Mouse (Mus musculus): ENCODE data around the gene Wipf1. TPM values are rescaled to one million over a fixed set of nuclear protein-coding genes. Genes with fewer than 3 reads are reported as not detected.

Gene Wipf1
- polyA plus RNA-seq, 1 experiment from 2014 or later: 16.2 TPM

DNA sequence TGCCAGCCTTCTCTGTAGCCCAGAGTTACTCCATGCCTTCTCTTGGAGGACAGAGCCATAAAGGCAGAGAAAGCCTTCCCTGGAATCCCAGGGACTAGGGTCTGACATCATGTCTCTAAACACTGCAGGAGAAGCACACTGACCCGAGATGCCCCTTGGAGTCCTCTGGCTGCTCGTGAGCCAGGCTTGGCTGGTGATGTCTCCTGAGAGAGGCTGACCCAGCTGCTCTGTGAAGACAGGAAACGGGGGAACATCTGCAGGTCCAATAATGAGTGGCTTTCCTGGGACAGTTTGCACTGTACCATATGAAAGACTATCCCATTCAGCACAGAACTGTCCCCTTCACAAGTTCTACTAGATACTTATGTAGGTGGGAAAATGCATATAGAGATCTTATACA, 69.4 kb downstream of the Wipf1 start:
- Histone ChIP-seq H3K9me3 (no peaks in the 10 kb centered on the region), H3K36me3 (peaks cover 4% of the 10 kb centered on the region; the same call in 1 of the 2 replicates), H3K9ac (no peak overlapping the region), H3K4me3 (no peak overlapping the region), H3K4me2 (replicated peaks) (no peak overlapping the region), H3K27me3 (no peaks in the 10 kb centered on the region), H3K4me1 (peaks cover 18% of the 10 kb centered on the region), H3K27ac (peak overlapping the region; percentile 58; the same call in 1 of the 2 replicates)
- ATAC-seq (ENCODE audit: low FRiP score, low read depth): no peak
- 48% methylated on average over 3 of the region's 3 CpGs for WGBS

DNA sequence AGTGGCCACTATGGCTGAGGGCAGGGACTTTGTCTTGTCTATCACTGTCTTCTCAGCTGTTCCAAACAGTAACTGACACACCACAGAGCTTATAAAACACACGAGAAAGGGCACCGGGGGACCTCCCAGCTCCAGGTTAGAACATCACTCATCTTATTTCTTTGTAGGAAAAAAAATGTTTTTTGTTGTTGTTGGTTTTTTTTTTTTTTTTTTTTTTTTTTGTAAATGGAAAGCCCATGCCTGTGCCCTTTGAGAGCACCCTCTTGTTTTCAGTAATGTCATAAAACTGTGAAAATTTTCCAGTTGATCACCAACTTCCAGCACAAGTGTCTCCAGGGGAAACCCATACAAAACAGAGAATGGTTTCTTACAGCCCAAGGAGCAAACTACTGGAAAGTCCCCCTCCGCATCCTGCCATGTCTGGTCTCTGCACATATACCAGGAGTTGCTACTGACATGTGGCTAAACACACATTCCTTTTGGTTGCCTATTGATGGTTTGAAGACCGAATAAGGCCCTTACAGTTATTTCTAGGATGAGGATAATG, 69.9 kb downstream of the Wipf1 start:
- no peak overlapping the region for H3K9ac ChIP-seq
- ATAC-seq (ENCODE audit: low FRiP score, low read depth): no peak
- no peaks in the 10 kb centered on the region for H3K9me3 ChIP-seq
- H3K4me1 ChIP-seq: peaks cover 18% of the 10 kb centered on the region
- H3K27ac ChIP-seq: peak overlapping the region; percentile 58; the same call in 1 of the 2 replicates
- 73% methylated on average over 4 of the region's 4 CpGs for WGBS
- no peak overlapping the region for H3K4me3 ChIP-seq
- H3K36me3 ChIP-seq: peaks cover 4% of the 10 kb centered on the region; the same call in 1 of the 2 replicates
- H3K27me3 ChIP-seq: no peaks in the 10 kb centered on the region
- no peak overlapping the region for H3K4me2 ChIP-seq (replicated peaks)

DNA sequence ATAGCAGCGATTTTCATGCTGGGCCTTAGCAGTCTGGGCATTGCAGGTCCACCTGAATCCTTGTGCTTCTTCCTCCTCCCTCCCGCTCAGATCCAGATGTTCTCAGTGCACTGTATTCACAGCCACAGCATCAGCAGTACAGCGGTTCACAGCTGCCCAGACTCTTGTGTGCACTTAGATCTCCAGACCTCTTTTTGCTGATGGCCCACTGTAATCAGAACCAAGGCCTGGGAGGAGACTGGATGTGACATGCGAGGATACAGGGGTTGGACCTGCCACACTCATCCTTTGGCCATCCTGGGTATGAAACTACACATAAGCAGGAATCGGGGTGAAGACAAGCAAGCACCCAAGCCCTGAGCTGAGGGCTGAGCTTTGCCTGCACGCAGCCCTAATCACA, 72.6 kb downstream of the Wipf1 start:
- no peak overlapping the region; the same call in 1 of the 2 replicates for H3K9ac ChIP-seq
- H3K27me3 ChIP-seq: no peaks in the 10 kb centered on the region
- 77% methylated on average over 6 of the region's 6 CpGs for whole genome bisulfite sequencing
- H3K4me2 ChIP-seq (replicated peaks): no peak overlapping the region
- H3K4me3 ChIP-seq: no peak overlapping the region
- H3K36me3 ChIP-seq: peaks cover 4% of the 10 kb centered on the region; the same call in 1 of the 2 replicates
- H3K4me1 ChIP-seq: peaks cover 27% of the 10 kb centered on the region
- H3K27ac ChIP-seq: no peak overlapping the region; the same call in 1 of the 2 replicates
- H3K9me3 ChIP-seq: no peaks in the 10 kb centered on the region
- ATAC-seq (ENCODE audit: low FRiP score, low read depth): no peak

DNA sequence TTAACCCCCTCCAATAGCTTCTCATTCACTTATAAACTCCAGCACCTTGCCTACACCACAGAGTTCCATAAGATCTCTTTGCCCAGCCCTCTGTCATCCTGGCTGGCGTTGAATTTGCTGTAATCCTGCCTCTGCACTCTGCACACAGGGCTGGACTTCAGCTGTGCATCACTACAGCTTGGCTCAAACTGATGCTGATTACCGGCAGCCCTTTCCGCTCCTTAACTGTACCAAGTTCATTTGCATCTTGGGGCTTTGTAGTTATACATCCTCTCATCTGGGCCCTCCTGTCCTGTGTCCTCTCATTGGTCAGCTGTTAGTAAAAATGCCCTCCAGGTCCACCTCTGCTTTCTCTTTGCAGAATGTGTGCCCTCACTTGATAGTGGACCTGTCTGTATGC, 73.4 kb downstream of the Wipf1 start:
- H3K36me3 ChIP-seq: peaks cover 4% of the 10 kb centered on the region; the same call in 1 of the 2 replicates
- no peak overlapping the region for H3K4me2 ChIP-seq (replicated peaks)
- no peak for ATAC-seq (ENCODE audit: low FRiP score, low read depth)
- no peak overlapping the region for H3K9ac ChIP-seq
- H3K4me3 ChIP-seq: no peak overlapping the region
- no peak overlapping the region for H3K27ac ChIP-seq
- WGBS: 81% methylated on average over 3 of the region's 3 CpGs
- H3K9me3 ChIP-seq: no peaks in the 10 kb centered on the region
- H3K27me3 ChIP-seq: no peaks in the 10 kb centered on the region
- peaks cover 32% of the 10 kb centered on the region for H3K4me1 ChIP-seq

DNA sequence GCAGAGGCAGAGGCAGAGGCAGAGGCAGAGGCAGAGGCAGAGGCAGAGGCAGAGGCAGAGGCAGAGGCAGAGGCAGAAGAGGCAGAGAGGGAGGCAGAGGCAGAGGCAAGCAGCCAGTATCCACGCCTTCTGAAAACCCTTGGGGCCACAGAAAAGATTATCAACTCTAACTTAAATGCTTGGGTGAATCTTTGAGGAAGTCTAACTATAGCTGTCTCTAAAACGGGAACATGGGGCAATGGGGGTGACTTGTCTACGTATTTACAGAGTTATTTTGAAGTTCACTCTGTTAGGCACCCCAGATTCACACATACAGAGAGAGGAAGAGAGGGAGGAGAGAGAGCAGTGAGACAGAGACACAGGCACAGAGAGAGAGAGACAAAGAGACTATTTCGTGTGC, 74.0 kb downstream of the Wipf1 start:
- no peaks in the 10 kb centered on the region for H3K9me3 ChIP-seq
- ATAC-seq (ENCODE audit: low FRiP score, low read depth): no peak
- H3K27me3 ChIP-seq: no peaks in the 10 kb centered on the region
- no peak overlapping the region for H3K27ac ChIP-seq
- peaks cover 38% of the 10 kb centered on the region for H3K4me1 ChIP-seq
- H3K4me3 ChIP-seq: no peak overlapping the region
- H3K9ac ChIP-seq: no peak overlapping the region
- WGBS: 84% methylated on average over 4 of the region's 4 CpGs
- H3K36me3 ChIP-seq: peaks cover 4% of the 10 kb centered on the region; the same call in 1 of the 2 replicates
- no peak overlapping the region for H3K4me2 ChIP-seq (replicated peaks)

DNA sequence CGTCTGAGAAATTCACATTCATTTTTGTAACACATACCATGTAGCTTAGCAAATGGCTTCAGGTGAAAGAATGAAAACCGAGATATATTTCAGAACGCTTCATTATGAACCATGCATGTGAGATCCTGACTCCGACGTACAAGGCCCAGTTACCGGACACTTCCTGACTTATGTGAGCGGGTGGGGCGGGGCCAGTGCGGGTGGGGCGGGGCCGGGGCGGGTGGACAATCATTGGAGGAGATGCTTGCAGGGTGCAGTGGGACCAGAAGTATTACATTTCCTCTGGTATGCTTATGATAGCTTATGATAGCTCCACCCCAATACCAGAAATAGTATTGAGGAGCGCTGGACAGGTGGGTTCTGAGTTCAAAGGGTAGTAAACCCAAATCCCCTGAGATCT, 74.9 kb downstream of the Wipf1 start:
- Histone ChIP-seq H3K36me3 (peaks cover 4% of the 10 kb centered on the region; the same call in 1 of the 2 replicates), H3K9ac (no peak overlapping the region), H3K4me2 (replicated peaks) (no peak overlapping the region), H3K9me3 (no peaks in the 10 kb centered on the region), H3K4me3 (no peak overlapping the region), H3K27me3 (no peaks in the 10 kb centered on the region), H3K4me1 (peaks cover 39% of the 10 kb centered on the region), H3K27ac (no peak overlapping the region)
- WGBS: 69% methylated on average over 13 of the region's 13 CpGs
- no peak for ATAC-seq (ENCODE audit: low FRiP score, low read depth)

DNA sequence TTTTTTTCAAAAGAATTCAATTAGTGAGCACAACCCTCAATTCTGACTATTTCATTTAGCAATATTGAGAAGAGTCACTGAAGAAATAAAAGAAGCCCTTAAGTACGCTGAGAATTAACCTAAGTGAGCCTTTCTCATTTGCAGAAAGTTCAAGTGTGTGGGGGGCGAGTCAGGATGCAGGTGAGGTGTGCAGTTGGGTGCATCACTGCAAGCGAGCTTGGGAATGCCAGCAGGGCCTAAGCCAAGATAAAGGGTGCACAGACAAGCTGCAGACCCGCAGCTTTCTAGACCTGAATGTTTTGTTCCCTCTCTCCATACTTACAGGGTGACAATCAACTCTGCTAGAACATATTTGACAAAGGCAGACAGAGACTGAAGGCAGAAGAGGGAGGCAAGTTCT, 75.3 kb downstream of the Wipf1 start:
- H3K9me3 ChIP-seq: no peaks in the 10 kb centered on the region
- ATAC-seq (ENCODE audit: low FRiP score, low read depth): no peak
- H3K27ac ChIP-seq: no peak overlapping the region
- H3K4me1 ChIP-seq: peaks cover 42% of the 10 kb centered on the region
- H3K36me3 ChIP-seq: peaks cover 4% of the 10 kb centered on the region; the same call in 1 of the 2 replicates
- H3K4me3 ChIP-seq: no peak overlapping the region
- no peak overlapping the region for H3K4me2 ChIP-seq (replicated peaks)
- H3K9ac ChIP-seq: no peak overlapping the region
- H3K27me3 ChIP-seq: no peaks in the 10 kb centered on the region
- 79% methylated on average over 4 of the region's 4 CpGs for WGBS

DNA sequence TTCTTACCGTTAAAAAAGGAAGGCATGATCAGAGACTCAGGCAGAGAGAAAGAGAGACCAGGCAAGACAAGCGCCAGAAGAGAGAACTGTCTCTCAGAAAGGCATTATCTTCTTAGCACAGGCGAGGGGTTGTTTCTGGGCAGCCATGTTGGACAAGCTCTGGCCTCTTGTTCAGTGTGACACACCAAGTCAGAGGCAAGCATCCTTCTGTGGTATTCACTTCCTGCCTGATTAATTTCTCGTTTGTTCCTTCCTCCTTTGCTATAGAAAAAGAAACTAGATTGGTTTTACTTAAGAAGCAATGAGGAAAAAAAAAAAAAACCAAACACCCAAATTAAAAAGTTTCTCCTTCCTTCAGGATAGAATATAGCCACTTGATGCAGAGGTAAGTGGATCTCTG, 75.8 kb downstream of the Wipf1 start:
- Histone ChIP-seq H3K4me2 (replicated peaks) (no peak overlapping the region), H3K36me3 (peaks cover 4% of the 10 kb centered on the region; the same call in 1 of the 2 replicates), H3K4me1 (peaks cover 44% of the 10 kb centered on the region), H3K27me3 (no peaks in the 10 kb centered on the region), H3K4me3 (no peak overlapping the region), H3K9ac (no peak overlapping the region), H3K9me3 (no peaks in the 10 kb centered on the region), H3K27ac (no peak overlapping the region)
- no peak for ATAC-seq (ENCODE audit: low FRiP score, low read depth)
- WGBS: 78% methylated on average over 4 of the region's 4 CpGs

DNA sequence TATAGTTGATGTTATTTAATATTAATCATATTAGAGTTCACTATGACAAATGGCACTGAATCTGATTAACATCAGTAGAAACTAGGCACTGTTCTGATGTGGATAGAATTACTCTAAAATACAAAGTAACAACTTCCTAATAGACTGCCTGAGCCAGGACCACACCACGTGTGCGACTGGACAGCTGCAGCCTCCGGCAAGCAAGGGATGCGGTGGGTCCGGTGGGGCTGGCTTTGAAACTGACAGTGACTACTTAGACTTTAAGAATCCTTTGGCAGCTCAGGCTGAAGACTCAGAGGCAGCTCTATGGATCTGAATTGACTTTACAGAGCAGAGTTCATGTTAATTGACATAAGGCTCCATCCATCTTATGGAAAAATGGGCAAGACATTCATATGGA, 76.4 kb downstream of the Wipf1 start:
- Histone ChIP-seq H3K36me3 (peaks cover 4% of the 10 kb centered on the region; the same call in 1 of the 2 replicates), H3K27me3 (no peaks in the 10 kb centered on the region), H3K4me1 (peaks cover 50% of the 10 kb centered on the region), H3K27ac (no peak overlapping the region), H3K9me3 (no peaks in the 10 kb centered on the region), H3K4me2 (replicated peaks) (no peak overlapping the region), H3K4me3 (no peak overlapping the region), H3K9ac (no peak overlapping the region)
- no peak; the same call in 1 of the 2 replicates for ATAC-seq (ENCODE audit: low FRiP score, low read depth)
- WGBS: 66% methylated on average over 5 of the region's 5 CpGs

DNA sequence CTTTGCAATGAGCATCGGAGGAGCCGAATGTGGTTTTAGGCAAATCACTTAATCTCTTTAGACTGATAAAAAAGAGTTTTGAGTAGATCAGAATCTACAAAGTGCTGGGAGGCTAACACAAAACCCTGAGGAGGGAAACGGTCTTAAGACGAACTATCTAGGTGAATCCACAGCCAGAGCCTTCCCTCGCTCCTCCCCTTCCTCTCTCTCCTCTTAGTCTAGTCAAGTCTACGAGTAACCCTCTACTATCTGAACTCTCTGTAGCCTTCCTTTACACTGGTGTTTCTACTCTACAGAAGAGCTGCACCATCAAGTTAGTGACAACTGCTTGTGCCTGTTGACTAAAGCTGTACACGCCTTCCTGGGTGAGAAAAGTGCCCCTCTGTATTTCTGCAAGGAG, 77.0 kb downstream of the Wipf1 start:
- no peak for ATAC-seq (ENCODE audit: low FRiP score, low read depth)
- Histone ChIP-seq H3K4me3 (no peak overlapping the region), H3K4me1 (peaks cover 54% of the 10 kb centered on the region), H3K9ac (no peak overlapping the region), H3K27ac (no peak overlapping the region), H3K9me3 (no peaks in the 10 kb centered on the region), H3K27me3 (no peaks in the 10 kb centered on the region), H3K4me2 (replicated peaks) (no peak overlapping the region), H3K36me3 (peaks cover 4% of the 10 kb centered on the region; the same call in 1 of the 2 replicates)
- 83% methylated on average over 7 of the region's 7 CpGs for WGBS

DNA sequence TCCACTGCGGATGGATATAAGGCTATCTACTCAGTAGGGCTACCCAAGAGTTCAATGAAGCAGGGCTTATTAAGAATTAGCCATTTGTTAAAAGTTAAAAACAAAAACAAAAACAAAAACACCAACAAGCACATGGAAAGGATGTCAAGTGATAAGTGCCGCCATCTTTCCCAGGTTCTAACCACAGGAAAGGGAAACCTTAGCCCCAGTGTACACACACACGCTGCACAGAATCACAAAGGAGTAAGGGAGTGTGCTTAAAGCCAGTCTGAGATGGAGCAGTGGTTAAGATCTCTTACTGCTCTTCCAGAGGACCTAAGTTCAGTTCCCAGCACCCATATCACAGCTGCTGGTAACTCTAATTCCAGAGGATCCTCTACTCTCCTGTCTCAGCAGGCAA, 78.0 kb downstream of the Wipf1 start:
- Histone ChIP-seq H3K27ac (0 out of 2 replicates have a peak overlapping the region, but pooled peaks have one; percentile 22), H3K9me3 (no peaks in the 10 kb centered on the region), H3K4me2 (replicated peaks) (no peak overlapping the region), H3K4me3 (no peak overlapping the region), H3K36me3 (peaks cover 11% of the 10 kb centered on the region), H3K27me3 (no peaks in the 10 kb centered on the region), H3K4me1 (peaks cover 54% of the 10 kb centered on the region), H3K9ac (no peak overlapping the region)
- ATAC-seq (ENCODE audit: low FRiP score, low read depth): no peak
- 94% methylated on average over 3 of the region's 3 CpGs for WGBS

DNA sequence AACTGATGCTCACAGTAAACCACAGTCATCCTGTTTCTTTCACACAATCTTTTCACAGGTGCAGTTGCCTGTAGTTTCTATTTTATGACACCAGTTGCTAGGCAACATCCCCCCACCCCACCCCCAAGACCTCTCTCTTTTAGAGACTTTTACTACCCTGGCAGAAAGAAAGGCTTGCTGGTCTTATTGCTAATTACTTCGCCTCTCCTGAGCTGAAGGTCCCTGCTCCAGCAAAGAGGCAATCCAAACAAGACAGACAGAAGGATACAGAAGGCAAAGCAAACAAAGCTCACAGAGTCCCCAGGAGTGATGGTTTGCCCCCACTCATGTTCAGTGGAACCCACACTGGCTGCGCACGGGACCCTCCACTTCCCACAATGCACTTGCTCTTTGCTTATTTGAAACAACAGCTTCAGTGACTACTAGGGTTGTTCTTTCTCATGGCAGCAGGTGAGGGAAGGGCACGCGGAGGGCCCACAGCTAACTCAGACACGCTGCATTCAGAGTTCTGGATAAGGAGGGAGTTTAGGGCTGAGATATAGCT, 79.3 kb downstream of the Wipf1 start:
- ATAC-seq (ENCODE audit: low FRiP score, low read depth): peak; percentile 62
- Histone ChIP-seq H3K27me3 (no peaks in the 10 kb centered on the region), H3K9ac (0 out of 2 replicates have a peak overlapping the region, but pooled peaks have one; percentile 10), H3K4me2 (replicated peaks) (peak overlapping the region; percentile 57), H3K9me3 (no peaks in the 10 kb centered on the region), H3K4me3 (peak overlapping the region; percentile 13), H3K36me3 (peaks cover 10% of the 10 kb centered on the region), H3K27ac (peak overlapping the region; percentile 87), H3K4me1 (peaks cover 52% of the 10 kb centered on the region)
- WGBS: 14% methylated on average over 6 of the region's 6 CpGs

DNA sequence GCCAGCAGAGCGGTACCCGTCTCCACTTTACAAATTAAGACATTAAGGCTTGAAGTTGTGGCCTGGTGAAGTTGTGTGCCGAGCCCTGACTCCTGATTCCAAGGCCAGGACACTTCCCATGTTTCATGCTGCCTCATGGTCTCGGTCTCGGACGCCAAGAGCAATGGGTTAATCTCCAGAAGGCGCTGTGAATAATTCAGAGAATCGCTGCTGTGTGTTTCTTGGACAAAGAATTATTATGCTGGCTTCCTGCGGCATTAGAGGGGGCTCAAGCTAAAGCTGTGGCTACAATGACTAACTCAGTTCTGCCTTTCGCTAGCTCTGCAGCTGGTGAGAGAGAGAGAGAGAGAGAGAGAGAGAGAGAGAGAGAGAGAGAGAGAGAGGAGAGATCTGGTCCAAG, 85.5 kb downstream of the Wipf1 start:
- no peak for ATAC-seq (ENCODE audit: low FRiP score, low read depth)
- Histone ChIP-seq H3K27ac (no peak overlapping the region), H3K4me3 (no peak overlapping the region), H3K9ac (no peak overlapping the region), H3K36me3 (peaks cover 56% of the 10 kb centered on the region), H3K4me1 (peaks cover 15% of the 10 kb centered on the region), H3K27me3 (no peaks in the 10 kb centered on the region), H3K9me3 (no peaks in the 10 kb centered on the region), H3K4me2 (replicated peaks) (no peak overlapping the region)
- WGBS: 84% methylated on average over 10 of the region's 10 CpGs
